Mouse (Mus musculus): ENCODE measurements around the gene Flii. TPM values are rescaled to one million over a fixed set of nuclear protein-coding genes. Genes with fewer than 3 reads are reported as not detected.
A peak's percentile ranks its signal among the peaks of the same experiment; 100 is the strongest.

The Flii gene
- polyA plus RNA-seq, 1 experiment from 2014 or later = 86.7 TPM

- no peak overlapping the region for H3K27ac ChIP-seq (ENCODE audit: low read length)
- WGBS = 91% methylated on average over 45 of the region's 45 CpGs
- H3K36me3 ChIP-seq (ENCODE audit: control insufficient read depth, insufficient read depth) = peaks cover 72% of the 10 kb centered on the region
- H3K4me3 ChIP-seq (ENCODE audit: low read length) = no peak overlapping the region
- H3K4me1 ChIP-seq (ENCODE audit: control insufficient read depth, insufficient read depth, low read length) = no peaks in the 10 kb centered on the region
- ATAC-seq (replicated peaks; ENCODE audit: extremely low read depth, insufficient read depth, low FRiP score) = no peak
- no peak overlapping the region for H3K4me2 ChIP-seq (ENCODE audit: low read depth, low read length)
- no peak overlapping the region for H3K9ac ChIP-seq (ENCODE audit: low read length)
- H3K27me3 ChIP-seq (ENCODE audit: control insufficient read depth, insufficient read depth, low read length) = no peaks in the 10 kb centered on the region
- H3K9me3 ChIP-seq (replicated peaks; ENCODE audit: control insufficient read depth, low read length) = no peaks in the 10 kb centered on the region
Measured at GRCm38 (mm10) chr11:60709481-60710465, 17.3 kb downstream of the Flii start.

- Histone ChIP-seq H3K9ac (ENCODE audit: low read length) (no peak overlapping the region), H3K27me3 (ENCODE audit: control insufficient read depth, insufficient read depth, low read length) (no peaks in the 10 kb centered on the region), H3K4me3 (ENCODE audit: low read length) (no peak overlapping the region), H3K27ac (ENCODE audit: low read length) (no peak overlapping the region), H3K4me1 (ENCODE audit: control insufficient read depth, insufficient read depth, low read length) (no peaks in the 10 kb centered on the region; the same call in 1 of the 2 replicates), H3K9me3 (replicated peaks; ENCODE audit: control insufficient read depth, low read length) (no peaks in the 10 kb centered on the region), H3K36me3 (ENCODE audit: control insufficient read depth, insufficient read depth) (peaks cover 62% of the 10 kb centered on the region), H3K4me2 (ENCODE audit: low read depth, low read length) (no peak overlapping the region)
- no peak for ATAC-seq (replicated peaks; ENCODE audit: extremely low read depth, insufficient read depth, low FRiP score)
- WGBS = 88% methylated on average over 10 of the region's 10 CpGs
Measured at GRCm38 (mm10) chr11:60708631-60709030, 18.4 kb downstream of the Flii start.

DNA sequence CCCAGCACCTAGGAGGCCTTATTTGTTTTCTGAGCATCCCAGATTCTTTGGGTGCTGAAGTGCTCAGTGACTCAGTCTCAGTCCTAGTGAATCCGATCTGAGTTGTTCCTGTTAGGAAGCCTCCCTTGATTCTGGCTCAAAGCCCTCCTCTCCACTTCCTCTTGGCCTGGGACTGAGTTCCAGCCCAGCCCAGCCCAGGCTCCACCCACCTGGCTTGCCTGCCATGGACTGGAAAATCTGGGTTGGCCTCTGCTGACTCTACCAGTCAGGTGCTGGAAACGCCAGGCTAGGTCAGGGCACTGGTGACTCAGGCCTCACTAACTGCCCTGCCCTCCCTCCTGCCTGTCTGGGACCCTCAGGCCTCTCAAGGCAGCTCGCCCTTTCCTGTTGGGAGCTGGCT, 19.4 kb downstream of the Flii start:
- Histone ChIP-seq H3K4me3 (ENCODE audit: low read length) (no peak overlapping the region), H3K27me3 (ENCODE audit: control insufficient read depth, insufficient read depth, low read length) (no peaks in the 10 kb centered on the region), H3K36me3 (ENCODE audit: control insufficient read depth, insufficient read depth) (peaks cover 53% of the 10 kb centered on the region), H3K4me1 (ENCODE audit: control insufficient read depth, insufficient read depth, low read length) (peaks cover 6% of the 10 kb centered on the region), H3K9me3 (replicated peaks; ENCODE audit: control insufficient read depth, low read length) (no peaks in the 10 kb centered on the region), H3K27ac (ENCODE audit: low read length) (peak overlapping the region; percentile 8; the same call in 1 of the 2 replicates), H3K4me2 (ENCODE audit: low read depth, low read length) (no peak overlapping the region), H3K9ac (ENCODE audit: low read length) (no peak overlapping the region)
- WGBS = 42% methylated on average over 3 of the region's 3 CpGs
- peak; percentile 78 for ATAC-seq (replicated peaks; ENCODE audit: extremely low read depth, insufficient read depth, low FRiP score)

DNA sequence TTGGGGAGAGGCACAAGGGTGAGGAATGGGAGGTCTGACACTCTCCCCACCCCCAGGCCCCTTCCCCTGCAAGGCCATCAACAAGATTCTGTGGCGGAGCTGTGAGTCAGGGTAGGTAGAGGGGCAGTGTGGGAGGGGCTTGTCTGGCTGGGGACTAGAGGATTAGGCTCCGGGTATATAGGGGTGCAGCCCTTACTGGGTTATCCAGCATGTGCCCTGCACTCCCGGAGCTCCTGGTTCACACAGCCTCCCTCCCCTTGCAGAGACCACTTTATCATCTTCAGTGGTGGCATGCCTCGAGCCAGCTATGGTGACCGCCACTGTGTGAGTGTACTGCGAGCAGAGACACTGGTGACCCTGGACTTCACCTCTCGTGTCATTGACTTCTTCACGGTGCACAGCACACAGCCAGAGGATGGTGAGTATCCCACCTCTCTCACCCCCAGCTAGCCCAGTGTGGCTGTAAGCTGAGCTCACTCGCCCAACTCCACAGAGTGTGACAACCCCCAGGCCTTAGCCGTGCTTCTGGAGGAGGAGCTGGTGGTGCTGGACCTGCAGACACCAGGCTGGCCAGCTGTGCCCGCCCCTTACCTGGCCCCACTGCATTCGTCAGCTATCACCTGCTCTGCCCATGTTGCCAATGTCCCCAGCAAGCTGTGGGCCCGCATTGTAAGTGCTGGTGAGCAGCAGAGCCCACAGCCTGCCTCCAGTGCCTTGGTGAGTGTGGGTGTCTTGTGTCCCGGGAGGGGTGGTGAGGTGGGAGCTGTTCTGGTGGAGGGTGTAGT, 20.2 kb downstream of the Flii start:
- Histone ChIP-seq H3K27me3 (ENCODE audit: control insufficient read depth, insufficient read depth, low read length) (no peaks in the 10 kb centered on the region), H3K4me3 (ENCODE audit: low read length) (no peak overlapping the region), H3K4me2 (ENCODE audit: low read depth, low read length) (no peak overlapping the region), H3K4me1 (ENCODE audit: control insufficient read depth, insufficient read depth, low read length) (peaks cover 6% of the 10 kb centered on the region), H3K36me3 (ENCODE audit: control insufficient read depth, insufficient read depth) (peaks cover 47% of the 10 kb centered on the region), H3K9ac (ENCODE audit: low read length) (no peak overlapping the region), H3K9me3 (replicated peaks; ENCODE audit: control insufficient read depth, low read length) (no peaks in the 10 kb centered on the region), H3K27ac (ENCODE audit: low read length) (peak overlapping the region; percentile 8)
- ATAC-seq (replicated peaks; ENCODE audit: extremely low read depth, insufficient read depth, low FRiP score) = no peak
- WGBS = 85% methylated on average over 14 of the region's 14 CpGs

GRCm38 (mm10) chr11:60706076-60706475, 21.0 kb downstream of the Flii start:
- no peak overlapping the region for H3K4me2 ChIP-seq (ENCODE audit: low read depth, low read length)
- H3K27ac ChIP-seq (ENCODE audit: low read length) = no peak overlapping the region
- no peak overlapping the region for H3K4me3 ChIP-seq (ENCODE audit: low read length)
- WGBS = 90% methylated on average over 7 of the region's 7 CpGs
- H3K36me3 ChIP-seq (ENCODE audit: control insufficient read depth, insufficient read depth) = peaks cover 39% of the 10 kb centered on the region
- no peak overlapping the region for H3K9ac ChIP-seq (ENCODE audit: low read length)
- H3K9me3 ChIP-seq (replicated peaks; ENCODE audit: control insufficient read depth, low read length) = no peaks in the 10 kb centered on the region
- no peaks in the 10 kb centered on the region for H3K27me3 ChIP-seq (ENCODE audit: control insufficient read depth, insufficient read depth, low read length)
- H3K4me1 ChIP-seq (ENCODE audit: control insufficient read depth, insufficient read depth, low read length) = peaks cover 6% of the 10 kb centered on the region
- ATAC-seq (replicated peaks; ENCODE audit: extremely low read depth, insufficient read depth, low FRiP score) = no peak

DNA sequence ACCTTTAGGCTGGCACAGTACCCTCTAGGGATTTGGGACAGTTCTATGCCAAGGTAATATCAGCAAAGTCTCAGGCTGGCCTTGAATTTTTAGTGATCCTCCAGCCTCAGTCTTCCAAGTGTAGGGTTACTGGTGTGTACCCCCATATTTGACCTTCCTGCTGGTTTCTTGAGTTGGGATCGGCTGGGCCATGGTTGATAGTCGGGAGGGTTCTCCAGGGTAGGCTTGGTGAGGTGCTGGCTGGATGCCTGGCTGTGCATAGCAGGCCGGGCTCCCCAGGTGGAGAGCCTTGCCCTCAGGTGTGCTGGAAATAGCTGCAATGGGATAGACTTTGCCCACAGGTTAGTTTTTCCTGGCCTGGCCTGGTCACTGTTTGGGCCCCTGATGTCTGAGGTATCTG, 21.8 kb downstream of the Flii start:
- Histone ChIP-seq H3K27me3 (ENCODE audit: control insufficient read depth, insufficient read depth, low read length) (no peaks in the 10 kb centered on the region), H3K27ac (ENCODE audit: low read length) (no peak overlapping the region), H3K9ac (ENCODE audit: low read length) (no peak overlapping the region), H3K4me1 (ENCODE audit: control insufficient read depth, insufficient read depth, low read length) (peaks cover 13% of the 10 kb centered on the region), H3K4me2 (ENCODE audit: low read depth, low read length) (no peak overlapping the region), H3K36me3 (ENCODE audit: control insufficient read depth, insufficient read depth) (peaks cover 33% of the 10 kb centered on the region), H3K9me3 (replicated peaks; ENCODE audit: control insufficient read depth, low read length) (no peaks in the 10 kb centered on the region), H3K4me3 (ENCODE audit: low read length) (no peak overlapping the region)
- no peak for ATAC-seq (replicated peaks; ENCODE audit: extremely low read depth, insufficient read depth, low FRiP score)
- WGBS = 90% methylated on average over 3 of the region's 3 CpGs

DNA sequence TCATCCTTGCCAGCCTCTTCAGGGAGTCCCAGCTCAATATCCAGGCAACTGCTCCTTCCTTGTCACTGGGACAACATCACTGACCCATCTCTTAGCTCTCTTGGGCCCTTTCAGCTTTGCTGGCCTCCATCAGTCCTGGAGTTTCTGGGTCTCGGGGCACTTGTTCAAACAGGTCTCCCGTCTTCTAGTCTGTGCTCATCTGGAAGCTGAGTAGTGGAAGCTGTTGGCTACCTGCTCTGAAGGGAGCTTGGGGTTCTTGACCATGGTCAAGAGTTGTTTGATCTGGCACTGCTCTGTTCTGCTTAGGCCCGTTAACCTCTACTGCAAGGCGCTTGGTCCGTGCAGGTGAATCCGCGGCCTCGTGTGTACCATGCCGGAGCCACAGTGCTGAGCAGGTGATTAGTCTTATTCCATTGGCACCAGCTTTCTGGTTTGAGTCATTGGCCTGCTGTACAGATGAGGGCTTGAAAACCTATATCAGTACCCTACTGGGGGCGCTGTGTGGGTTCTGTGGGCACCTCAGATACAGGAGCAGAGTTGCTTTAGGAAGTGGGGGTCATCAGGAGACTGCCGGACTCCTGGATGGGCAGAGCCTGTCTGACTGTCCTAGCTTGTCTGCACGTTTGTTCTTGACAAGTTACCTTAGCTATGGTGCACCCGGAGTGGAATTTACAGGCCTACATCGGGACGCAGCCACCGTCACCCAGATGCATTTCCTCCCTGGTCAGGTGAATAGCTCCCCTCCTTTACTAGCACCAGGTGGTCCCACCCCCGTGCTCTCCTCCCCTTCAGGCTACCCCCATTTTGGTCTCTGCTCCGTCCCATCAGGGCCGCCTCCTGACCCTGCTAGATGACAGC, 22.8 kb downstream of the Flii start:
- H3K4me3 ChIP-seq (ENCODE audit: low read length) = no peak overlapping the region
- no peak for ATAC-seq (replicated peaks; ENCODE audit: extremely low read depth, insufficient read depth, low FRiP score)
- peaks cover 14% of the 10 kb centered on the region for H3K4me1 ChIP-seq (ENCODE audit: control insufficient read depth, insufficient read depth, low read length)
- no peak overlapping the region for H3K27ac ChIP-seq (ENCODE audit: low read length)
- peaks cover 28% of the 10 kb centered on the region for H3K36me3 ChIP-seq (ENCODE audit: control insufficient read depth, insufficient read depth)
- 91% methylated on average over 19 of the region's 19 CpGs for WGBS
- H3K9ac ChIP-seq (ENCODE audit: low read length) = no peak overlapping the region
- no peak overlapping the region for H3K4me2 ChIP-seq (ENCODE audit: low read depth, low read length)
- no peaks in the 10 kb centered on the region for H3K9me3 ChIP-seq (replicated peaks; ENCODE audit: control insufficient read depth, low read length)
- no peaks in the 10 kb centered on the region for H3K27me3 ChIP-seq (ENCODE audit: control insufficient read depth, insufficient read depth, low read length)

GRCm38 (mm10) chr11:60703131-60703530, 23.9 kb downstream of the Flii start:
- ATAC-seq (replicated peaks; ENCODE audit: extremely low read depth, insufficient read depth, low FRiP score) = no peak
- Histone ChIP-seq H3K4me1 (ENCODE audit: control insufficient read depth, insufficient read depth, low read length) (peaks cover 20% of the 10 kb centered on the region), H3K9ac (ENCODE audit: low read length) (no peak overlapping the region), H3K4me3 (ENCODE audit: low read length) (no peak overlapping the region), H3K4me2 (ENCODE audit: low read depth, low read length) (no peak overlapping the region), H3K27me3 (ENCODE audit: control insufficient read depth, insufficient read depth, low read length) (no peaks in the 10 kb centered on the region), H3K36me3 (ENCODE audit: control insufficient read depth, insufficient read depth) (peaks cover 16% of the 10 kb centered on the region), H3K9me3 (replicated peaks; ENCODE audit: control insufficient read depth, low read length) (no peaks in the 10 kb centered on the region), H3K27ac (ENCODE audit: low read length) (no peak overlapping the region)
- 55% methylated on average over 4 of the region's 4 CpGs for WGBS

Data from heart, embryonic 16.5 days (tissue).